Mouse (Mus musculus) lung, postnatal 25 days (tissue): ENCODE data around the gene Gm20388.

ENCODE experiments used
- DNase-seq: peaks from one replicate; pipeline ENCODE4 v3.0.0; 2022; ENCODE audit warnings: low spot score

Gm20388 gene

DNA sequence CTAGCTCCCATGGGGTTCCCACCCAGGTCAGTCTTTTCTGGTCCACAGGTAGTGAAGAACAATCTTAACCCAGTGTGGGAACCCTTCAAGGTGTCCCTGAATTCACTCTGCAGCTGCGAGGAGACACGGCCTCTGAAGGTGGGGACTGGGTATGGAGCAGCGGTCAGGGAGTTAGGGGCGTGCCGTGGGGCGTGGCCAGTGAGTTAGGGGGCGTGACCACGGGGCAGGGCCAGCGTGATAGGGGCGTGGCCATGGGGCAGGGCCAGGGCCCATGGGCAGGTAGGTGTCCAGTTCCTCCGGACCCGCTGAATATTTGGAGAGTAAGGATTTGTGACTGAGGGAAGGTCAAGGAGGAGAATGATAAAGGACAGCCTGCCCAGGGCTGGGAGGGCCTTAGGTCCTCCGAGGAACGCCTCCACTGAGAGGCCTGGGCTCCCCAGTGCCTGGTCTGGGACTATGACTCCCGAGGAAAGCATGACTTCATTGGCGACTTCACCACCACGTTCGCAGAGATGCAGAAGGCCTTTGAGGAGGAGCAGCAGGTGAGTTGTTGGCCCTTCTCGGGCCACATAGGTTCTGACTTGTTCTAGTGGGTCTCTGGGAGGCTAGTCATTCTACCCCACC, 3215.7 kb downstream of the Gm20388 start:
- DNase-seq = peak; percentile 62

DNA sequence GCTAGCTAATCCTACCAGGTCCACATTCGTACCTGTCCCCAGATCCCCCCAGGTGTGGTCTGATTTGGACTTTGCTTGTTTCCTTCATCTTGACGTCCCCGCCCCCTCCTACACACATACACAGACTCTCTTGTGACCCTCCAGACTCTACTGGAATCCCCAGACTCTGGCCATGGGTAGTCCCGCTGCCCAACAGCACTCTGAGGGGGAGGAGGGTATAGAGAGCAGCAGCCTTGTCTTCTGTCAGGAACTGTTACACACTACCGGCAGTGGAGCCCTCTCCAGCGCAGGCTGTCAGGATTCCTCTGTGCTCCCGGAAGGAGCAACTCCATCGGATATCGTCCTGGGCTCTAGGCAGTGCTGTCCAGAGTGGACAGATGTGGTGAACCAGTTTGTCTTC, 3220.4 kb downstream of the Gm20388 start:
- no peak for DNase-seq

DNA sequence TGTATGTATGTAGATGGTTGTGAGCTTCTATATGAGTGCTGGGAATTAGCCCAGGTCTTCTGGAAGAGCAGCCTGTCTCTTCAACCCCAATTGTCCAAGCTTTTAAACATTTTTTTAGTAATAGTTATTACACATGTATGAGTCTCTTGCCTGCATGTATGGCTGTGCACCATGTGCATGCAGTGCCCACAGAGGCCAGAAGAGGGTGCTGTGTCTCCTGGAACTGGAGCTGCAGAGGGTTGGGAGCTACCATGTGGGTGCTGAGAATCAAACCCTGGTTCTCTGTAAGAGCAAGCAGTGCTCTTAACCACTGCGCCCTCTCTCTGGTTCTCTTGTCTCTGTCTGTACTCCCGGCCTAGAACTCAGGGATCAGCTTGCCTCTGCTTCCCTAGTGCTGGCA, 3222.3 kb downstream of the Gm20388 start:
- DNase-seq = no peak

DNA sequence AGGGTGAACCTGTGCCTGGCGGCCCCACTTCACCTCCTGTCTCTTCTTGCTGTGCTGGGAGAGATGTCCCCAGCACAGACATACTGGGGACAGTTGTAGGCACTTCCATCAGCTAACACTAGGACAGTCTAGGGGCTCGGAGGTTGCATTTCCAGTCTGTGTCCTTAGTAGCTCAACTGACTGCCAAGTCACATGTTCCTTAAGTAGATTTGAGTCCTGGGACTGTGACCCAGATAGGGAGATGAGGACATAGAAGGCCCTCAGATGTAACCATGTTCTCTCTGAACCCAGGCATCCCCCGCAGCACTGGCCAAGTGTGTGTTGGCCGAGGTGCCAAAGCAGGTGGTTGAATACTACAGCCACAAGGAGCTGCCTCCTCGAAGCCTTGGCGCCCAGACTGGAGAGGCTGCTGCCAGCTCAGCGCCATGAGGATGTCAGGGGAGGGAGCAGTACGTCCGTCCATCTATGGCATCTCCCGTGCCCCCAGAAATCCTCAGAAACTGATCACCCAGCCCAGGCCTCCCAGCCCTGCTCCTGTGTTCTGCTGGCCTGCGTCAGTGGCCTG, 3223.6 kb downstream of the Gm20388 start:
- DNase-seq = no peak

DNA sequence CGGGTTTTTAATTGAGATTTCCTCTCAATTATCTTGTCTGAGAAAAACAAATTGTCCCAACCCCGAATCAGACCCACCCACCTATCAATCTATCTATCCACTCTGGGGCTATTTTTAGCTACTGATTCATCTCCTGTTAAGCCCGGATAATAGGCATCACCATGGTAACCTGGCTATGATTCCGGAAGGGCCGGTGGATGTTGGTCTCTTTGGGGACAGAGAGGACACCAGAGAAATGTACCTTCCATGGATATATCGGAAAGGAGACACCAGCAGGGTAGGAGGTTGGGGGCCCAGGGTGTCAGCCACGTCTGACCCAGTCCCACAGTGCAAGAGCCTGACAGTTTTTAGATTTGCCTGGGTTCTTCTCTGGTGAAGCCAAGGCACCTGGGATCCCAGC, 3224.8 kb downstream of the Gm20388 start:
- no peak for DNase-seq

DNA sequence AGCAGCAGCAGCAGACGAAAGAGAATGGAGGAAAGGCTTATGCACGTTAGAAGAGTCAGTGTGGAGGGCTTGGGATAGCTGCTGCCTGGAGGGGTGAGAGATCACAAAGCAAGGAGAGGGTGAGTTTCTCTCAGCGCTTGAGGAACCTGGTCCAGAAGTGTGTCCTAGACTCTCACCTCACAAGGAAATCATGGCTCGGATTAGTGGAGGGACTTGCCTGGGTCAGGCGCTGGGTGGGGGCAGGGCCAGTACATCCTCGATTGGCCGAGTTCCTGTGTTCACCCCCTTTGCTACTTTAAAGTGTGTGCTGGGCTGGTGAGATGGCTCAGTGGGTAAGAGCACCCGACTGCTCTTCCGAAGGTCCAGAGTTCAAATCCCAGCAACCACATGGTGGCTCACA, 3225.2 kb downstream of the Gm20388 start:
- no peak for DNase-seq

DNA sequence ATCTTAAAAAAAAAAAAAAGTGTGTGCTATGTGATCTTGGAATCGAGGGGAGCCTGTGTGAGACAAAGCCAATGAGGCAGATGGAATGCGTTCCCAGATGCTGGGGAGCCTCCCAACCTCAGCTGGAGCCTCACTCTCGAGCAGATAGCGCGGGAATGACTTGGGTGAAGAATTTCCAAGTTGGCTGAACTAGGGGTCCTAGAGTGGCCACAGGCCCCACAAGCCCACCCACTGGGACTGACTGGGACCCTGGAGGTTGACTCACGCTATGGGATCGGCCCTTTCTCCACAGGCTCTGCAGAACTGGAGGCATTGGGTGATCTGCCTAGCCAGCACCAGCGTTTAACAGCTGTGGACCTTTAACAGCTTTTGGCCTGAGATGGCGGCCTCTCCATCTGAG, 3225.6 kb downstream of the Gm20388 start:
- DNase-seq = no peak

DNA sequence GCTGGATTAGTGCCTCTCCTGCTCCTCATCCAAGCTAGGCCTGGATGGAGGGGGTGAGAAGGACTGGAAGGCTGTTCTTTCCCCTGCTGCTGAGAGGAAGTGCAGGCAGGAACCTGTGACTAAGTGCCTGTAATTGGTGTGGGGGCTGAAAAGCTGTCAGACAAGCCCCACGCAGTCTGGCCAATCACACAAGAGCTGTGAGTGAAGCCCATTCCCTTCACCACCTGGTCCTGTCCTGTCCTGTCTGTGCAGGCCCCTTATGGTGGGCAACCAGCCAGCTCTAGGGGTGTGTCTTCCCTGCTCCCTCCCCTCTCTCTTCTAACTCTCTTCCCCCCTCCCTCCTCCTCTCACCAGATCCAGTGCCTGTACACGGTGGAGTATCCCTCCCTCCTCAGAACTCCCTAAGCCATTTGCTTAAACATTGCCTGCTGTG, 3227.0 kb downstream of the Gm20388 start:
- no peak for DNase-seq

DNA sequence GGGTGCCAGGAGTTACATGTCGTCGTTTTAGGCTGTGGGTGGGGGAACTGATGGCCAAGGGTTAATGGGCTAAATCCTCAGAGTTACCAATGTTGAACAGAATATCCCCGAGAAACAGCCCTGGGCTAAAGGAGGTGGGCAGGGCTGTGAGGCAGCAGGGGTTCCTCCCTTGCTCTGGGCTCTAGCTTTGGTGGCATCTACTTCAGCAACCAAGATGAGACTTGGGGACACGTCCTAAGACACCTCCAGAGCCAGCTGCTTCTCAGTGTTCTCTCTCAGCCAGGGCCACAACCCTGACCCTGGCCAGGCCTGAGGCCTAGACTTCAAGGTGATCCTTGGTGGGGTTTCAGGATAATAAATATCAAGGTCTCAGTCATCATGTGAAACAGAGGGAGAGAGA, 3228.1 kb downstream of the Gm20388 start:
- DNase-seq = no peak

DNA sequence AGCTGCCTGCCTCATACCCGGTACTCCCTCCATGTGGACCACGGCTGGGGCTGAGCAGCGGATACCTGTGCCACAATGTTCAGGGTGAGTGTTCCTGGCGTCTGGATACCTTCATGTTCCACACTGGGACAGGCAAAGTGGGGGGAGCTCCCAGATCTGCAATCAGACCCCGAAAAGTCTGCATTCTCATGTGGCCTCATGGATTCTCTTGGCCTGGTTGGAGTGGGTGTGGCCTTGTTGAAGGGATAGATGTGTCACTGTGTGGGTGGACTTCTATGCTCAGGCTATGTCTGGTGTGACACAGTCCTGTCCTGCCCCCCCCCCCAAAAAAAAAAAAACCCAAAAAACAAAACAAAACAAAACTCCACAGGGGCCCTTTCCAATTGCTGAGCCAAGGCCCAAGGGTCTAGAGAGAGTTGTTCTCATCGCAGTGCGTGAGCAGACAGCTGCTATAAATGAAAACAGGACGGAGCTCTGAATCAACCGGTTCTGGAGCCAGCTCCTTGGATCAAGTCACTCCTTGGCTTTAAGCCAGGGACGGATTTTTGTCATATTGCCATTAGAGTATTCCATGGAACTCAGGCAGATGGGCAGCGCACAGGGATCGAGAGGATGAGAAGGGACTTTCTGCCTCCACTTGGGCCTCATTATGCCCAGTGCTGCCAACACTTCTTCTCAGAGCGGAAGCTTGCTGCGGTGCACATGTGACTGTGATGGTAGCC, 3231.3 kb downstream of the Gm20388 start:
- DNase-seq = peak; percentile 86

DNA sequence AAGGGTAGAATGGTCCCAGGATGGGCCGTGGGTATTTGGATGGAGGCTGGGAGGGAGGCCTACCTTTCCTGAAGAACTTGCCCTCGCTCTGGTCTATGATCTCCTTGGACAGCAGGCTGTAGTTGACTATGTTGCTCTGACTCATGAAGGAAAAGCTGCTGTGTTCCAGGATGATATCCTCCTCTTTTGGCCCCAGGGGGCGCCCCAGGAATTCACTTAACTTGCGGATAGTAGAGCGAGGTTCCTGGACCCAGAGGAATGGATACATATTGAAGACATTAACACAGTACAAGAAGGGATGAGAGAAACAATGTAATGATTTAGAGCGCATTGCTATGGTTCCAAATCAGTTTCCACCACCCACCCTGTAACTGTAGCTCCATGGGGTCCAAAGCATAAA, 3234.6 kb downstream of the Gm20388 start:
- DNase-seq = peak; percentile 55

DNA sequence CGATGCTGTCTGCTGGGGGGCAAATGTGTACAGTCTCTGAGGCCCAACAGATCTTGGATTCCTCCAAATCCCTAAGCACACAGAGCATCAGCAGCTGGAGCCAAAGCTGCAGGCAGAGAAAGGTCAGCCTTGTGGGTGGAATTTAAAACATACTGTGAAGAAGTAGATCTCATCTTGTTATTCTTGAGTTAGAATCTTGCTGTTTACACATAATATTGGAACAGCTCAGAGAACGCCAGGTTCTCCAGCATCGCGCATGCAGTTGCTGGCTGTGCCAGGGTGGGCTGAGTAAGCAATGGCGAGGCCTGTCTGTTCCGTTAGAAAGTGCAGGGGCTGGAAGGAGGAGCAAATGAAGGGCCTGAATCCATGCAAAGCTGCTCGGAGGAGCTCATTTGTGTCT, 3235.7 kb downstream of the Gm20388 start:
- DNase-seq = no peak

DNA sequence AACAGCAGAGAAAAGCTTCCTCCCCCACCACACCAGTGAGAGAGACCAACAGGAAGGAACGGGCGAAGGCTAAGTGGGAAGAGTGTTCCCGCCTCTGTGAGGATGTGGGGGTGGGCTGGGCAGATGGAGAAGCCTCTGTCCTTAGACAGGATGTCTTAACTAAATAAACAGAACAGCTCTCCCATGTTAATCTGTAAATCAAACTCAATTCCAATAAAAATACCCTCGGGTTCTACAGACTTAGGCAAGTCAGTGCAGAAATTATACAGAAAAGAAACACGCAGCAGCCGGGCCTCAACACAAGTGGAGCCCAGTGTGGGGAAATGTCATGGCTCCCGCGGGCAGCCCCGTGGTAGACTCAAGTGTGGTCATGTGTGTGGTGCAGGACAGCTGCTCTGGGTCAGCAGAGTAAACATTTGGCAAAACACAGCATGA, 3240.1 kb downstream of the Gm20388 start:
- DNase-seq = peak; percentile 59

DNA sequence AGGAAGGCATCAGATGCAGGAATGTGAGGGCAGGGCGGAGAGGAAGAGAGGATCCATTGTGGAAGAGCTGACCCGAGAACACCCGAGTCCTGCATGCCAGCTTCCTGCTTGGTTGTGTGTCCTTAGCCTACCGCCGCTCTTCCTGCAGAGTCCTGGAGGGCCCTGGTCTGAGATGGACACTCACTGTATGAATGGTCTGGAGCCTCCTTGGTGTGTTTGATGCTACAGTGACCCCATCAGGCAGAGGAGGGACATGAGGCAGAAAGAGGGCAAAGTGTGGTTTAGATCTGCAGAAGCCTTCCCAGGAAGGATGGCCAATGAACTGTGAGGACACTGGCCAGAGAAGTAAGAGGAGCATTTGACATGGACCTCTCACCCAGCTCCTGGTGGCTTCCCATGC, 3244.5 kb downstream of the Gm20388 start:
- DNase-seq = peak; percentile 55

DNA sequence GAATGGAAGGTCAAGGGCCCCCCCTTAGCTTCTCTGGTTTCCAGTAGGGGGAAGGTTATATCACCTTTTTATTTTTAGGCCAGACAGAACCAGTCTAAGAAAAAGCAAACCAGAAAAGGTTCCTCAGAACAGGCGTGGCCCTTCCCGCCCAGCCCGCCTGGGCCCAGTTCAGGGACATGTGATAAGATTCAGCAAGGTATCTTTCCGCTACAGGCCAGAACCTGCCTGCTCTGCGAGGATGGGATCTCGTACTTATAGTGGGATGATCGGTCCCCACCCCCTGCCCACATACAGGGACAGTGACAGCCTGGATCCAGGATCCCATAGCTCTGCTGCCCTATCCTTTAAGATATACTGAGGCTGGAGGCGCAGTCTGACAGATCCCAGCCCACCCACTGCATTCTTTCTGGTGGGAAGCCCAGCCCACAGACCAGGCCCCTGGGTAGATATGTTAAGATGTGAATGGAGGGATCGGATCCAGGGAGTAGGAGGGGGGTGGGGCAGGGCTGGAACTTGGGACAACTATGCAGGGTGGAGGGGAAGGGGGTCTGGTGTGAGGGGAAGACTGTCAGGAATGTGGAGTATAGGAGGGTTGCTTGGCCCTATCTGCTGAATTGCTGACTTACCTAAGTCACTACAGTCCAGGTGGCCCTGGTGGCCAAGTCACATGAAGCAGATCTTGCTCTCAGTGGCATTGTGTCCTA, 3245.6 kb downstream of the Gm20388 start:
- DNase-seq = no peak

DNA sequence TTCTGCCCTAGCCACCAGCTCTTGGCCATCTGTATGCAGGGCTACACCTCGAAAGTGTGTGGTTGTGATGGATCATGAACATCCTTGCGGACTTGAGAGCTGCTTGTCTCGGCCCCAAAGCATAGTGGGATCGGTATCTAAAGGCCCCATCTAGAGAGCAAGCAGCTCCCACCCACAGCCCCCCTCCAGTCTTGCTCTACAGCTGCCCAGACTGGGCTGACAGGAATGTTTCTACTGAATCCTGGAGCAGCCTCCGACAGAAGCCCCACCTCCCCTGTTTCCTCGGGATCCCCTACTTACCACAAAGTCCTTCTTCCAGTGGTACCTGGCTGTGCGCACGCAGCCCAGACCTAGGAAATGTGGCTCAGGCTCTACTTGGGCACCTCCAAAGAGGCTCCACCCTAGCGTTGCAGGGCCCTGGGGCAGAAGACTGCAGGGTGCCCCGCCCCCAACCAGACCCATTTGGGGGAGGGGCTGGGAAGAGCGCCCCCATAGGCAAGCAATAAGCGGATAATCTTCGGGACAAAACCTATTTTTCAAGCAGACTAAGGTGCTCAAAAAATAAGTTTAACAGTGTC, 3247.3 kb downstream of the Gm20388 start, which contains the start of gene Sult5a1:
TSS of gene Sult5a1 (minus strand) at position 428 of the 578 bp plus-strand sequence.
- no peak for DNase-seq

DNA sequence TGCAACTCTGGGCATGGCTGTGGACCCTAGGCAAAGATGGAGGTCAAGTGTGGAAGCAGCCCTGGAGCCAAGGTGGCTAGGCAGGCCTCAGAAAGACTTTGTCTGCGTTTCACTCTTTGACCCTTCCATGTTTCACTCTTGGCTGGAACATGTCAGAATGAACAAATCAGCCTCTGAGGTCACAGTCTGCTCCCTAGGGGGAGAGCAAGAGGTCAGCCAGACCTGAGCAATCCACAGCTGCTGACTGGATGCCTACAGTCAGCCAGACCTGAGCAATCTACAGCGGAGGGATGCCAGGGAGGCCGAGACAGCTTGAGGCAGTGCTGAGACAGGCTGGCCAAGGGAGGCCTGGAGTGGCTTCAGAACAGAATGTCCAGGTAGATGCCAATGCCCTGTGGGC, 3270.8 kb downstream of the Gm20388 start:
- peak; percentile 28 for DNase-seq

DNA sequence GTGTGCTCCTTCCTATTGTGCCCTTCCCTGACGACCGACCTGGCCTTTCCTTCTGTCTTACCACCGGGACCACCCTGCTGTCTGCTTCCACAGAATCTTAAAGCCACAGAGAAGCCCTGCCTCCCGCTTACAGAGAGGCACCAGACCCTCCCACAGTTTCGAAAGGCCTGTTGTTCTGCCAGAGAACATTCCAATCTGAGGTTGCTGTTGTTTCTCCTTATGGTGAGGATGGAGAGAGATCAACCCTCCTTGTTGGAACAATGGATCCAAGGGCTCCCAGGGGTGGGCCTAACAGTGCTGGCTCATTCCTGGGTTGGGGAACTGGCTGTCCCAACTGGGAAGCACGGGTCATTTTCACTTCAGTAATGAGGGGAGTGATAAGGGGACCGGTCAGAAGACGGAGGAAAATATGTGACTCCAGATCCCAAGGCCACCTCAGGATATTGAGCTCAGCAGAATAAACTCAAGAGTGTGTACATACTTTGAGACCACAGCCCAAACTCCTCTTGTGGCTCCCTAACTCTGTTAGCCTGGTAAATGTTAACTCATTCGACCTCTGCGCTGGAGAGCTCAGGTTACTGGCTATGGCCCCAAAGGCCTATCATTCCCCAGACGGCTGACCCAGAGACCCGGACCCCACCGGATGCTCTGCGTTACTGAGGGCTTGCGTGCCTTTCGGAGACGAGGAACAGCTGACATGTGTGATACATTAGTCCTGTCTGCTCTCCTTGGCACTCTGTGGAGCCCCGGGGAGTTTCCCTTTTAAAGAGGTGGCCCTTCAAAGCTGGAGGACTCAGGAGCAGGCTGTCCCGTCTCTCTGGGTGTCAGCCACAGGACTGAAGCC, 3275.1 kb downstream of the Gm20388 start, which contains the start of gene Dpep1:
TSS of gene Dpep1 (plus strand) at position 677 of the 844 bp plus-strand sequence.
- peak; percentile 78 for DNase-seq

DNA sequence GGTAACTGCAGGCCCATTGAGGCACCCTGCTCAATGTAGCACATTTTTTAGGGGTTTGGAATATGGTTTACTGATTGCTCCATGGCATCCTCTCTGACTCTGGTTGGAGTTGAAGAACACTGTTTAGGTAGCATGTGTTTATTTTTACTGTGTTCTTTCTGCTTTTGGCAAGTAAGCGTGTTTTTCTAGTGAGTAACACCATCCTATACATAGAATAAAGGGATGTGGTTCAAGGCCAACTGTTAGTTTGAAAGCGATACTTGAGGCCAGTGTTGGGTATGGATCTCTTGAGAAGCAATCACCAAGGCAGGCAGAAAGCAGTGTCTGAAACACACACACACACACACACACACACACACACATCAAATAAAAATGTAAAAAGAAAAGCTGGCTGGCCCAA, 3277.4 kb downstream of the Gm20388 start:
- no peak for DNase-seq

DNA sequence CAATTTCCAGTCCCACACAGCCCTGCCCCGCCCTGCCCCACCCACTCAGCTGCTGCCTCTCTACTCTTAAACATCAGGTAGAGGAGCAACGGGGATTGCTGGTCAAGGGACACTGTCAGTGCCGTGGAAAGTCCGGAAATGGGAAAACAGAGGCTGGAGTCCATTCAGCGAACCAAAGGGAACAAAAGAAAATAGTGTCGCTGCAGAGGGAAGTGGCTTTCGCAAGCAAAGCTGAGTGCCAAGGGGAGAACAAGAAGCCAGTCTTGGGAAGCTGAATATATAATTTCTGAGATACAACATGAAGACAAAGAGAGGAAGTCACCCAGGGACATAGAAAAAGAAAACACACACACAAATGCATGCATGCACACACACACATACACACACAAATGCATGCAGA, 3278.2 kb downstream of the Gm20388 start:
- DNase-seq = no peak

DNA sequence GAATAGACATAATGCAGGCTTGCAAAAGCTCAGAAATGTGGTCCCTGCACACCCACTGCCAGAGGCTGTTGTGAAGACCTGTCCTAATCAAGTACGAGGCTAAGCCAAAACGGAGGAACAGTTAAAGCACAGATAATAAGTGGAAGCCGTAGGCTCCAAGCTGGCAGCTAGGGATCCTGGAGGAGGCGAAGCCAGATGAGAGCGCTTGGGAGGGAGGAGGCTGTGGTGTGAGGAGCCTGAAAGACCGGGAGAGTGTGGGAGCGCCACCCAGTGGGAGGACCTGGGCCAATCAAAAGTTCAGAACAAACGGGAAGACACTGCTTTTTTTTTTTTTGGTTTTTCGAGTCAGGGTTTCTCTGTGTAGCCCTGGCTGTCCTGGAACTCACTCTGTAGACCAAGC, 3280.0 kb downstream of the Gm20388 start:
- DNase-seq = peak; percentile 70
